Mouse (Mus musculus): Measurements from ENCODE around the gene Gm7137.
"Not testable (repeated sequence)": the region's sequence is repeated elsewhere in the genome, so short reads cannot be mapped to it uniquely, and the experiment has no call there.

DNA sequence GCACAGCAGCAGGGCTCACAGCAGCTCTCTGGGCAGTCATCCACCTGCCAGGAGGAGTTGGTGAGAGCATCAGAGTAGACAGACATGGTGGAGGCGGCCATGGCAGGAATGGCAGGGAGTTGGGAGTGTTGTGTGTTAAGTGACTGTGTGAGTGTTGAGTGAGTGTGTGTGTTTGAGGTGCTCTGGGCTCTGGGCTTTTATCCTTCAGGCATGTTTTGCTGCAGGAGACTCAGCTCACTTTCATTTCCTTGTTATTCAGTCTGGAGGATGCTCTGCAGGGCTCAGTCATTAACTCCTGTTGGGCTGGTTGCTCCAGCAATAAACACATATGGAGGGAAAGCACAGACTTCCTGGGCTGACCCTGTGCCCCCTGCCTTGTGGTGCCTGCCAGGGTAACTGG is 5.6 kb downstream of the Gm7137 start, which contains the start of gene Gm3250:
- TF ChIP-seq CTCF (IDR thresholded peaks at IDR 0.05; ENCODE audit: low read depth, low read length); GATA1 (IDR thresholded peaks at IDR 0.05; ENCODE audit: borderline replicate concordance, low read length); POLR2AphosphoS5 (IDR thresholded peaks at IDR 0.05; ENCODE audit: insufficient replicate concordance, low read depth, low read length); TAL1 (conservative IDR thresholded peaks at IDR 0.05; ENCODE audit: low read depth, low read length): not testable (repeated sequence)
